Mouse (Mus musculus) skeletal muscle tissue, postnatal 0 days (tissue): ENCODE data around the gene Scrt2. TPM values are rescaled to one million over a fixed set of nuclear protein-coding genes. Genes with fewer than 3 reads are reported as not detected.

Source experiments
- polyA plus RNA-seq: library from polyadenylated mRNA; unstranded; fragments of >200 nt; fragmentation: Nextera tagmentation; extraction: Ambion mirVana; gene quantifications from 2 replicates; pipeline ENCODE4 v1.2.1, GENCODE M21; 2015

Gene Scrt2
- not detected in 2 replicates for polyA plus RNA-seq

GRCm38 (mm10) chr2:152080685-152081541 is at the start of gene Scrt2:
Gene Scrt2 (plus strand): TSS chr2:152081529.

GRCm38 (mm10) chr2:152105318-152106224 is 24.2 kb downstream of the Scrt2 start, which contains the start of gene Srxn1:
Gene Srxn1 (plus strand): TSS chr2:152105516.

GRCm38 (mm10) chr2:152143279-152144157 is 62.2 kb downstream of the Scrt2 start, which contains the start of gene Tcf15:
Gene Tcf15 (plus strand): TSS chr2:152143561.

Other genes with a start within 250 kb of the Scrt2 start
- 0.17 and 0.19 TPM in 2 replicates for gene Rspo4, start 238.6 kb upstream of the Scrt2 start, polyA plus RNA-seq
- 0.27 and 0.40 TPM in 2 replicates for gene Angpt4, start 170.3 kb upstream of the Scrt2 start, polyA plus RNA-seq
- 12.4 and 15.3 TPM in 2 replicates for gene Fam110a, start 101.3 kb upstream of the Scrt2 start, polyA plus RNA-seq
- 1.2 and 1.3 TPM in 2 replicates for gene Slc52a3, start 85.0 kb upstream of the Scrt2 start, polyA plus RNA-seq
- gene Srxn1, start 24.0 kb downstream of the Scrt2 start, polyA plus RNA-seq: 10.9 and 12.0 TPM in 2 replicates
- gene Tcf15, start 62.0 kb downstream of the Scrt2 start, polyA plus RNA-seq: 16.7 TPM in 2 replicates
- 59.0 and 60.8 TPM in 2 replicates for gene Csnk2a1, start 145.3 kb downstream of the Scrt2 start, polyA plus RNA-seq
- gene Tbc1d20, start 212.3 kb downstream of the Scrt2 start, polyA plus RNA-seq: 24.3 and 28.0 TPM in 2 replicates